ENCODE assay signal across 8 mouse cellular contexts in genomic region chr11:61175778-61176177, GRCm38 (mm10). TPM values are rescaled to one million over a fixed set of nuclear protein-coding genes. Genes with fewer than 3 reads are reported as not detected.
A peak's percentile ranks its signal among the peaks of the same experiment; 100 is the strongest.
DNase-seq lines count a peak whose midpoint lies in the region; ATAC-seq and TF ChIP-seq lines count a peak whose summit lies in the region.

No protein-coding gene starts in this region.

- no peak for ATAC-seq in liver, embryonic 11.5 days (replicated peaks; ENCODE audit: low FRiP score)
- no peak for ATAC-seq in forebrain, embryonic 13.5 days
- no peak for ATAC-seq in limb, embryonic 14.5 days (ENCODE audit: low FRiP score, low read depth)
- ATAC-seq in neural tube, embryonic 15.5 days (ENCODE audit: low FRiP score) = no peak

- WGBS in liver, embryonic 11.5 days = 65% methylated on average over 5 of the region's 5 CpGs
- WGBS in forebrain, embryonic 13.5 days = 77% methylated on average over 5 of the region's 5 CpGs
- 76% methylated on average over 5 of the region's 5 CpGs for WGBS in limb, embryonic 14.5 days
- 62% methylated on average over 5 of the region's 5 CpGs for WGBS in neural tube, embryonic 15.5 days

- no peak overlapping the region for H3K9ac ChIP-seq in liver, embryonic 11.5 days (ENCODE audit: low read depth, low read length)
- no peak overlapping the region for H3K9ac ChIP-seq in forebrain, embryonic 13.5 days
- H3K9ac ChIP-seq in limb, embryonic 14.5 days (ENCODE audit: low read depth, low read length, severe bottlenecking) = no peak overlapping the region
- H3K9ac ChIP-seq in neural tube, embryonic 15.5 days (replicated peaks) = no peak overlapping the region

- H3K4me2 ChIP-seq in liver, embryonic 11.5 days = peak overlapping the region; percentile 91
- peak overlapping the region; percentile 27; the same call in 1 of the 2 replicates for H3K4me2 ChIP-seq in forebrain, embryonic 13.5 days
- peak overlapping the region; percentile 54; the same call in 1 of the 2 replicates for H3K4me2 ChIP-seq in limb, embryonic 14.5 days (replicated peaks; ENCODE audit: low read depth, low read length, severe bottlenecking)
- peak overlapping the region; percentile 50 for H3K4me2 ChIP-seq in neural tube, embryonic 15.5 days

- DNase-seq in liver, embryonic 11.5 days (ENCODE audit: low spot score) = no peak
- DNase-seq in liver = no peak
- DNase-seq in limb, embryonic 14.5 days (ENCODE audit: low spot score) = no peak
- no peak for DNase-seq in adrenal gland, postnatal 14 days
- DNase-seq in cerebellum, postnatal 36 days = no peak
- DNase-seq in frontal cortex, postnatal 10 days (ENCODE audit: low spot score in 2 of 2) = no peak

- H3K27ac ChIP-seq in liver, embryonic 11.5 days (ENCODE audit: low read depth, low read length) = no peak overlapping the region; the same call in 1 of the 2 replicates
- peak overlapping the region; percentile 63 for H3K27ac ChIP-seq in forebrain, embryonic 13.5 days
- no peak overlapping the region for H3K27ac ChIP-seq in limb, embryonic 14.5 days (replicated peaks; ENCODE audit: low read depth, low read length)
- H3K27ac ChIP-seq in neural tube, embryonic 15.5 days (replicated peaks) = peak overlapping the region; percentile 88

- no peak for TF ChIP-seq POLR2A in limb, embryonic 14.5 days (IDR thresholded peaks at IDR 0.05; ENCODE audit: borderline replicate concordance, extremely low read depth, insufficient read depth, insufficient read length)

- peaks cover 4% of the 10 kb centered on the region; the same call in 1 of the 2 replicates for H3K4me1 ChIP-seq in liver, embryonic 11.5 days (replicated peaks; ENCODE audit: control insufficient read depth, insufficient read depth, low read length)
- H3K4me1 ChIP-seq in forebrain, embryonic 13.5 days = peaks cover 35% of the 10 kb centered on the region
- H3K4me1 ChIP-seq in limb, embryonic 14.5 days (ENCODE audit: control insufficient read depth, insufficient read depth, low read length) = peaks cover 27% of the 10 kb centered on the region
- H3K4me1 ChIP-seq in neural tube, embryonic 15.5 days = peaks cover 40% of the 10 kb centered on the region

- no peaks in the 10 kb centered on the region for H3K9me3 ChIP-seq in liver, embryonic 11.5 days (ENCODE audit: control insufficient read depth, low read length)
- no peaks in the 10 kb centered on the region for H3K9me3 ChIP-seq in forebrain, embryonic 13.5 days (replicated peaks)
- no peaks in the 10 kb centered on the region for H3K9me3 ChIP-seq in limb, embryonic 14.5 days (ENCODE audit: control insufficient read depth, low read length)
- H3K9me3 ChIP-seq in neural tube, embryonic 15.5 days (replicated peaks) = no peaks in the 10 kb centered on the region

- no peaks in the 10 kb centered on the region for H3K27me3 ChIP-seq in liver, embryonic 11.5 days (replicated peaks; ENCODE audit: control insufficient read depth, insufficient read depth, low read length)
- no peaks in the 10 kb centered on the region for H3K27me3 ChIP-seq in forebrain, embryonic 13.5 days
- no peaks in the 10 kb centered on the region for H3K27me3 ChIP-seq in limb, embryonic 14.5 days (ENCODE audit: control insufficient read depth, insufficient read depth, low read length)
- no peaks in the 10 kb centered on the region for H3K27me3 ChIP-seq in neural tube, embryonic 15.5 days (replicated peaks)

- no peaks in the 10 kb centered on the region for H3K36me3 ChIP-seq in liver, embryonic 11.5 days (ENCODE audit: control insufficient read depth, insufficient read depth, low read length)
- peaks cover 6% of the 10 kb centered on the region for H3K36me3 ChIP-seq in forebrain, embryonic 13.5 days (ENCODE audit: poor library complexity, severe bottlenecking)
- no peaks in the 10 kb centered on the region for H3K36me3 ChIP-seq in limb, embryonic 14.5 days (ENCODE audit: control insufficient read depth, insufficient read depth, low read length)
- no peaks in the 10 kb centered on the region for H3K36me3 ChIP-seq in neural tube, embryonic 15.5 days

- H3K4me3 ChIP-seq in liver, embryonic 11.5 days (ENCODE audit: low read depth, low read length) = no peak overlapping the region
- peak overlapping the region; percentile 90; the same call in 1 of the 2 replicates for H3K4me3 ChIP-seq in forebrain, embryonic 13.5 days
- peak overlapping the region; percentile 31; the same call in 1 of the 2 replicates for H3K4me3 ChIP-seq in limb, embryonic 14.5 days (replicated peaks; ENCODE audit: low read length)
- H3K4me3 ChIP-seq in neural tube, embryonic 15.5 days (replicated peaks) = no peak overlapping the region

RNA-seq across cellular contexts. Expression of gene Usp22, which starts 0.9 kb away (rescaled TPM):
- 60.1 and 69.7 TPM in 2 replicates for polyA plus RNA-seq in liver, embryonic 11.5 days (2014; fragmentation: Nextera tagmentation; extraction: Ambion mirVana)
- polyA plus RNA-seq in forebrain, embryonic 13.5 days (2015; fragmentation: Nextera tagmentation; extraction: Ambion mirVana) = 272 and 304 TPM in 2 replicates
- 123 and 146 TPM in 2 replicates for polyA plus RNA-seq in limb, embryonic 14.5 days (2012; rRNA removed)
- polyA plus RNA-seq in limb, embryonic 14.5 days (2014; fragmentation: Nextera tagmentation; extraction: Ambion mirVana) = 174 and 201 TPM in 2 replicates
- polyA plus RNA-seq in neural tube, embryonic 15.5 days (2015; fragmentation: Nextera tagmentation; extraction: Ambion mirVana) = 310 and 358 TPM in 2 replicates
- total RNA-seq in adrenal gland, postnatal 14 days (2021) = 53.0 and 58.2 TPM in 2 replicates

RNA-seq across cellular contexts. Expression of gene Aldh3a1, which starts 31.6 kb away (rescaled TPM):
- not detected in 2 replicates for polyA plus RNA-seq in liver, embryonic 11.5 days (2014; fragmentation: Nextera tagmentation; extraction: Ambion mirVana)
- polyA plus RNA-seq in forebrain, embryonic 13.5 days (2015; fragmentation: Nextera tagmentation; extraction: Ambion mirVana) = not detected in 2 replicates
- 0.47 and 0.55 TPM in 2 replicates for polyA plus RNA-seq in limb, embryonic 14.5 days (2012; rRNA removed)
- 0.47 and 0.70 TPM in 2 replicates for polyA plus RNA-seq in limb, embryonic 14.5 days (2014; fragmentation: Nextera tagmentation; extraction: Ambion mirVana)
- 0.43 and 0.46 TPM in 2 replicates for polyA plus RNA-seq in neural tube, embryonic 15.5 days (2015; fragmentation: Nextera tagmentation; extraction: Ambion mirVana)
- 0.26 TPM in 1 of 2 replicates, not detected in the other for total RNA-seq in adrenal gland, postnatal 14 days (2021)

RNA-seq across cellular contexts. Expression of gene Tnfrsf13b, which starts 49.2 kb away (rescaled TPM):
- polyA plus RNA-seq in liver, embryonic 11.5 days (2014; fragmentation: Nextera tagmentation; extraction: Ambion mirVana) = 5.9 and 6.2 TPM in 2 replicates
- 0.48 and 0.63 TPM in 2 replicates for polyA plus RNA-seq in forebrain, embryonic 13.5 days (2015; fragmentation: Nextera tagmentation; extraction: Ambion mirVana)
- polyA plus RNA-seq in limb, embryonic 14.5 days (2012; rRNA removed) = 3.8 and 5.1 TPM in 2 replicates
- polyA plus RNA-seq in limb, embryonic 14.5 days (2014; fragmentation: Nextera tagmentation; extraction: Ambion mirVana) = 2.2 and 3.6 TPM in 2 replicates
- polyA plus RNA-seq in neural tube, embryonic 15.5 days (2015; fragmentation: Nextera tagmentation; extraction: Ambion mirVana) = 1.2 and 3.7 TPM in 2 replicates
- total RNA-seq in adrenal gland, postnatal 14 days (2021) = 0.85 and 3.9 TPM in 2 replicates

Comparison
In these comparisons a context has a peak if more than half of its experiments do, and no peak if none do; other contexts are left out.
1. H3K27ac ChIP-seq: peak in forebrain, embryonic 13.5 days (single experiment) and neural tube, embryonic 15.5 days (single experiment); none in liver, embryonic 11.5 days (single experiment) and limb, embryonic 14.5 days (single experiment).
2. H3K4me2 ChIP-seq: peak in every context shown above with its lines; median percentile 91 in liver, embryonic 11.5 days; 54 in limb, embryonic 14.5 days; 50 in neural tube, embryonic 15.5 days; 27 in forebrain, embryonic 13.5 days.
3. H3K4me3 ChIP-seq: peak in forebrain, embryonic 13.5 days (single experiment) and limb, embryonic 14.5 days (single experiment); none in liver, embryonic 11.5 days (single experiment) and neural tube, embryonic 15.5 days (single experiment).